Mouse (Mus musculus) kidney, adult 18-20 months (tissue): ENCODE measurements around the gene Synj2bp.
A peak's percentile ranks its signal among the peaks of the same experiment; 100 is the strongest.
"Not testable (repeated sequence)": the region's sequence is repeated elsewhere in the genome, so short reads cannot be mapped to it uniquely, and the experiment has no call there.

ENCODE experiments used
- DNase-seq: peaks from one replicate; pipeline ENCODE4 v3.0.0; 2021

The Synj2bp gene

DNA sequence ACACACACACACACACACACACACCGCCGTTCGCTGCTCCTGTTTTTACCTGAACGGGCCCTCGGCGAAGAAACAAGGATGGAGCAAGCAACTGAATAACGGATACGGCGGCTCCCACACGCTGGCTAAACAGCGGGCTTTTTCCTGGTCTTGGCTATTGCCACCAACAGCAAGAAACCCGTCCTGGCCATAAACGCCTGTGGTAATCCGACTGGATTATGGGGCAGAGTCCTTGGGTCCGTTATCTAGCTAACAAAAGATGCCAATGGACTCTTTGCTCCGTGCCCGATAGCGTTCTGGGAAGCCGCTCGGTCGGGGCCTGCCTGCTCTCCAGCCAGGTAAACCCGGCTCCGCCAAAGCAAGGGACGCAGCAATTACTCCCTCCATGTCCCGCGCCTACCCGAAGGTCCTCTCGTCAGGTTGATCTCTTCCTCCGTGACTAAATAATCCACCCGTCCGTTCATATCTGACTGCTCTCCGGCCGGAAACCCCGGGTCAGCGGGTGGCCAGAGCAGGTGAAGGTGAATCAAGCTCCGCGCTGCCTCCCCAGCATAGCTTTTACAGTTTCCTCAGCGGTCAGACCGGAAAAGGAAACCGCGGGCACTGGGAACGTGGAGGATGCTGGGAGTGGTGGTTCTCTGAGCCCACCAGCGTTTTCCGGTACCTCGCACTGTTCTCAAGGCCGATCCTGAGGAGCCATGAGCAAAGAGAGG is at the start of gene Synj2bp, which contains the start of gene Gm20498:
TSS of gene Synj2bp (minus strand) at position 596 of the 713 bp plus-strand sequence.
TSS of gene Gm20498 (minus strand) at position 590 of the 713 bp plus-strand sequence.
- DNase-seq: peak; percentile 89

DNA sequence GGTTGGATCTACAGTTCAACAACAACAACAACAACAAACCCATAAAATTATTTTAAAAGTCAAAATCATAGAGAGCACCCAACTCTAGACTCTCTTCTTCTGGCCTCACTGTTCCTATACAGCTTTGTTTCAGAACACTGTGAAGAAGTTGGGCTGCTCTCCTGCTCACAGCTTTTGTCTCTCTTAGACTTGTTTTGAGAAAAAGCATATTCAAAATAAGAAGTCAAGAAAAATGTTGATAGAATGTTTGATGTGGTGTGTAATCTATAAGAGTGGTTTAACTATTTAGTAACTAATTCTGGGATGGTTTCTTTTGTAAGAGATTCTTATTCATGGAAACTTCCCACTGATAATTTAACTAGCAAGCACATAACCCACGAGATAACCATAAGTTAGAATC is 35.7 kb upstream of the Synj2bp start, which contains the start of gene Adam21:
TSS of gene Adam21 (minus strand) at position 101 of the 400 bp plus-strand sequence.
- DNase-seq: no peak

DNA sequence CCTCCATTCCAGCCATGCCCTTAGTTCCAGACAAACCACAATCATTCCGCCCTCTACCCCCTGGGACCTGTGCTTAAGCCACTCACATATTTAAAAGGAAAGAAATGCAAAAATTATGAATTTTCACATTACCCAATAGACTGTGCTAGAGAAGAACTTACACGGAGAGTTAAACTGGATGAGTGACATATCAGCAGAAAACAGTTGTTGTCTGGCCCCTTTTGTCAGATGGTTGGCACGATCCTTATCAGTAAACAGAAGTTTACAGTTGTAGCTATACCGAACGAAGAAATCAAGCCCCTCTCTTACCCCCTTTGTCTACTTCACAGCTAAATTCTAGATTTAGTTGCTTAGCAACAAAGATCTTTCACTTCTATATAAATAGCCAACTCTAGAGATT is 35.2 kb upstream of the Synj2bp start:
- DNase-seq: no peak

DNA sequence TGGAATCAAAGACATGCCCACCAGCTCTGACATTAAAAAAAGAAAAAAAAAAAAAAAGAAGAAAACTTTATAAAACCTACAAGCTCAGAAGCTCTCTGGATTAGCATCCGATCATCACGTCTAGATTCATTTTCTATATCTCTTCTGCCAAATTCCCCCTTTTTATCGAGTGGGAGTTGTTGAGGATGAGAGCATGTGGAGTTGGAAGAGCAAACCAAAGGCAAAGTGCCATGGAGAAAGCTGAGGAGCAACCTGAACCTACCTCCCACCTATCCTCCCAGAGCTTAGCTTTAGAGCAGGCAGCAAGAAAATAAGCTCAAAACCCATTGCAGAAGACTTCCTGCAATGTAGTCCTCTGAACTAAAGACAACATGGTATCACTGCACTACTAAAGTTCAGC is 31.5 kb upstream of the Synj2bp start:
- no peak for DNase-seq

DNA sequence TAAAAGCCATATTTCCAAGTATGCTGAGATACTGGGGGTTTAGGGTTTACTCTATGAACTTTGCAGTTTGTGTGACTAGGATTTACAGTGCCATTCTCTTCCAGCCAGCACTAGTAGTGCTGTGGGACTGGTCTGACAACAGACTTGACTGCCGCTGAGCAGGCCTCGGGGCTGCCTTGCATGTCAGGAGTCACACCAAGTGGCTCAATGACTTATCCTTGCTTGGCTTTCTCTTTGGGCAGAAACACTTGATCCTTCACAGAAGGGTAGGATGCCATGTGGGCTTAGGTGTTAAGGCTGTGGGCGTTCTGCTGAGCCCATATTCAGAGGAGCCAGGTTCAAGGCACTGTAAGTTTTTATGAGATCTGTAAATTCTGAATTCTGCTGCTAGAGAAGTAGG is 16.6 kb upstream of the Synj2bp start:
- DNase-seq: no peak

DNA sequence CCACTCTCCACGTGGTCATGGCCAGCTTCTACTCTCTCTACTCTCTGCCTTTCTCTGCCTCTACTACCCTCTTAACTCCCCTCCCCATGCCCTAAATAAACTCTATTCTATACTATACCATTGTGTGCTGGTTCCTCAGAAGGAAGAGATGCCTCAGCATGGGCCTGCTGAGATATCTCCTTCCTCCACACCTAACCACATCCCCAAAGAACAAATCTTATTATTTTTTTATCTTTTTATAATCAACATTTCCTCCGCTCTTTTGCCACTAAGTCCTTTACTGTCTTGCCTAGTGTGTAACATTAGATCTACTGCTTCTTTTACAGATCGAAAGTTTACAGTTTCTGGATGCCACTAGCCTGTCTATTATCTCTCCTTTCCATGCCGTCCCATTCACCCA is 14.5 kb upstream of the Synj2bp start:
- no peak for DNase-seq

DNA sequence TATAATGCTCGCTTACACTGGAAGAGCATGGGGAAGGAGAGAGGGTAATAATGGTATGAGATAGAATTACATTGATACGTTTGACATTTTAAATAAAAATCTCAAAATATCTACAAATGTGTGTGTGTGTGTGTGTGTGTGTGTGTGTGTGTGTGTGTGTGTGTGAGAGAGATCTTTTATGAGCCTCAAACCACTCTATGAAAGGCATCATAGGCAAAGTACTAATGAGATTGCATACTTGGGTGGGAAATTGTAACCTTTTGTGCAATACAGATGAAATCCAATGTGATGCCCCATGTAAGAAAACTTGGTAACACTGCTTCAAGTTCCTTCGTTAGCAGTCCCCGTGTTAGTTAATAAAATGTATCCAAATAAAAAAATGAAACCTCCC is 313 bp upstream of the Synj2bp start:
- DNase-seq: no peak

DNA sequence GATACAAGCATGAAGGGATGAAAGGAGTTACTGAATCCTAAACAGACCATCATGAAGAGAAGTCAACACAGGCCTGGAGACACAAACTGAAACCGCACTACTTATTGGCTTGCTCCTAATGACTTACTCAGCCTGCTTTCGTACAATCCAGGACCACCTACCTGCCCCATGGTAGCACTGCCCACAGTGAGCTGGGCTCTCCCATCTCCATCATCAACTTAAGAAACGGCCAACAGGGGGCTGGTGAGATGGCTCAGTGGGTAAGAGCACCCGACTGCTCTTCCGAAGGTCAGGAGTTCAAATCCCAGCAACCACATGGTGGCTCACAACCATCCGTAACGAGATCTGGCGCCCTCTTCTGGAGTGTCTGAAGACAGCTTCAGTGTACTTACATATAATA is 2.1 kb downstream of the Synj2bp start:
- DNase-seq: not testable (repeated sequence)

DNA sequence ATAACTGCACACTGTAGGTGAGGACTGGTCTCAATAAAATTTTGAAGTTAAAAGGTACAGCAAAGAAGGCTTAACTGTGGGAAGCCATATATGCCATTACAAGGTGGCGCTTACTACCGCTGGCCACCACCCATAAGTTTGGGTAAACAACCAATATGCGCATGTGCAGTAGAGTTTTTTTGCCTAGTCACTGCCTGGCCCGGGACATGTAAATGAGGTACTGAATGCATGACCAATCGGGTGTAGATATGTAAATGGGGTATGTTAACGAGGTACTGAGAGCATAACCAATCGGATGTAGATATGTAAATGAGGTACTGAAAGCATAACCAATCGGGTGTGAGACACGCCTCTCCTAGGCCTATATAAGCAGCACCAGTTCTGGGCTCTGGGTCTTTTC is 35.8 kb downstream of the Synj2bp start:
- DNase-seq: not testable (repeated sequence)

DNA sequence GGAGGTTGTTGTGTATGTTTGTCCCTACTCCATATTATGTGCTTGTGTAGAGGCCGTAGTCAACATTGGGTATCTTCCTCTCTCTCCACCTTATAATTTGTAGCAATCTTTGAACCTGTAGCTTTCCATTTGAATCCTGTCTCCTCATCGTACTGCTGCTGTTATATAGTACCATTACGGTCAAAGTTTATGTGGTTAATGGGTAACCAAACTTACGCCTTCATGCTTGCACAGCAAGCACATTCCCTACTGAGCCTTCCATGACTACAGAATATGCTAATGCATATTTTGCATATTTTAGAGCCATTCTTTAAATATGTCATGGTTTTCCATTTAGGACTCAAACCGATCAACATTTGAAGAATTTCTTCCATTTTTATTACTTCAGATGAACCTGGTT is 42.2 kb downstream of the Synj2bp start:
- no peak for DNase-seq

DNA sequence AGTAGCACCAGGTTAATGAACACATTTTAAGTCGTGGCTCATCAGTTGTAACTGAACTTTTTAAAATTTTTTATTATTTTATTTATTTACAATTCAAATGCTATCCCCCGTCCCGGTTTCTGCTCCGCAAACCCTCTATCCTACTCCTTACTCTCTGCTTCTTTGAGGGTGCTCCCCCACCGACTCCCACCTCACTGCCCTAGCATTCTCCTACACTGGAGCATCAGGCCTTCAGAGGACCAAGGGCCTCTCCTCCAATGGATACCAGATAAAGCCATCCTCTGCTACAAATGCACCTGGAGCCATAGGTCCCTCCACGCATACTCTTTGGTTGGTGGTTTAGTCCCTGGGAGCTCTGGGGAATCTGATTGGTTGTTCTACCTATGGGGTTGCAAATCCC is 47.4 kb downstream of the Synj2bp start:
- no peak for DNase-seq

DNA sequence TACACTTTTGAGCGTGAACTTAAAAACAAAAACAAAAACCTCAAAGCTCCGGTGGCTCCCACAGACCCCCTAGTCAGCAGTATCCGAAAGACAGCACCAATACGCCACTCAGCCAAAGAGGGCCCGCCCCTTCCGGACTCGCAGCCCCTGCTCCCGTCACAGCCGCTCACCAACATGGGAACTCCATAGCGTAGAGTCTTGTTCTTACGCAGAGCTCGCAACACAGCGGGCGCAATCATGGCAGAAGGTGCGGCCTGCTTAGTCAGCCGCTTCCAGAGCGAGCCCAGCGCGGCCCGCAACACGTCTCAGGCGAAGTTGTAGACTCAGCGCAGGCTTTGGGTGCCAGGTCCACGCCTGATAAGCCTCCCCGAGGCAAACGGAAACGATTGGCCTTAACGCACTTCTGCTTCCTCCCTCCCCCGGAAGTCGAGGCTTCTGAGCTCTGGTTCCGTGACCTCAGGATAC is 48.0 kb downstream of the Synj2bp start, which contains the start of gene Cox16:
TSS of gene Cox16 (minus strand) at position 401 of the 465 bp plus-strand sequence.
- peak; percentile 94 for DNase-seq

DNA sequence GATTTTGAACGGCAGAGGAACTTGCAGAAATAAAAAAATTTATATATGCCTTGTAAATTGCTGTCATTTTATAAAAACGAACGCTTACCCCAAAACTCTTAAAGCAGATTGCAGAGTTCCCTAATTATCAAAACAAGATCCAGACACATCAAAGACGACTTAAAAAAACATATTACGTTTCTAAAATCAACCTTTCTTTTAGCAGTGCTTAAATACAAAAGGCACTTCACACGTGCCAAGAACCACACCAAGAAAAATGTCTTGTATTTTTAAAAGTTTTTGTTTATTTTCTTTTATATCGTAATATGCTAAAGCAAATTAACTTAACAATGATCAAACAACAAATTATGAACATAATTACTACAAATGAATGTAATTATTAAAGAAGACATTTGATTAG is 48.5 kb downstream of the Synj2bp start:
- no peak for DNase-seq

DNA sequence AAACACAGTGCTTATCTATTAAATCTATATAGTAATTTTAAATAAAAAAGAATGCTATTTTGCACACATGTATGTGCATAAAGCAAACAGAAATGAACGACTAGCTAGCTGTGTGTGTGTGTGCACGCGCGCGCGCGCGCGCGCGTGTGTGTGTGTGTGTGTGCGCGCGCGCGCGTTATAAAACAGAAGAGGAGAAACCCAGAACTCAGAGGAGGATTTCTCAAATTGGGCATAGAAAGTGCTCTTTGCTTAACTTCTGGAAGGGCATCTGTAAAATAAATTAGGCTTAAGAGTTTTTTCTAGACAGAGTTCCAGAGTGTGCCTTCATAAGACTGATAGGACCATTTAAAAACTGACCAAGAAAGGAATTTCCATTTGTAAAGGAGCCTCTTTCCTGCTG is 49.1 kb downstream of the Synj2bp start:
- no peak for DNase-seq

DNA sequence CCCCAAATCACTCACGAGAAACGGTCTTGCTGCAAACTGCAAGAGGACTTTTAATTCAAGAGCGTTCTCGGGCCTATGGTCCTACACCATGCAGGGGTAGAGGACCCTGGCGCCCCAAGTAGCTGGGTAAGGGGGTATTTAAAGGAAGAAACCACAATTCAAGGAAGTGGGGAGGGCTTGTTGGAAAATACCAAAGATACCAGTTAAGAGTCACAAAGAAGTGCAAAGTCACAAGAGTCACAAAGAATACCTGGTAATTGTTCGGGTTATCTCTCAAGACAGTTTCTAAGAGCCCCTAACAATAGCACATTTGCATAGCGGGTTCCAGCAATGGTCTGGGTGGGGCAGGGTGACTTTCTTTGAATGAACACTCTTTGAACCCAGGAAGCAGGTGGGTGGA is 73.7 kb downstream of the Synj2bp start:
- DNase-seq: not testable (repeated sequence)
